Mouse (Mus musculus): ENCODE measurements around the gene Map4k4. TPM values are rescaled to one million over a fixed set of nuclear protein-coding genes. Genes with fewer than 3 reads are reported as not detected.

The Map4k4 gene
- total RNA-seq, 2 experiments from 2014 or later = 98.8 to 114 TPM

DNA sequence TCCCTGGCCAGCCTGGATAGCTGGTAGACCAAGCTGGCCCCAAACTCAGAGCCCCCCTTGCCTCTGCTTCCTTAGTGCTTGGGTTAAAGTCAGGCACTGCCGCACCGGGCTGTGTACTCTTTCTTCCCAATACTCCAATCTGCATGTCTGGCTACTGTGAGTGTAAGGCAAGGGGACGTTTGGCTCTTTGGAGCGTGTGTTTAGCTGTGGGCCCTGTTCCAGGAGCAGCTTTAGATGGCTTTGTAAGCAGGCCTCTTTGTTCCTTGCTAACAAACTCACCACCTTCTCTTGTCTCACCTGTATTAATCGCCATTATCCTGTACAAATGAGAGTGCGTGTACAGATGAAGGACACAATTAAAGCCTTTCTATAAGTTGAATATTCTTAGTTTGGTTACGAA lies 71.7 kb downstream of the Map4k4 start:
- no peak for TF ChIP-seq CTCF (IDR thresholded peaks at IDR 0.05)
- no peak for DNase-seq (ENCODE audit: extremely low spot score in 1 of 2, low spot score in 2 of 2)
- intact Hi-C loops (cut with DNase I) = no loop called here
- Histone ChIP-seq H3K27ac (no peak overlapping the region; the same call in 1 of the 2 replicates), H3K4me3 (no peak overlapping the region)

DNA sequence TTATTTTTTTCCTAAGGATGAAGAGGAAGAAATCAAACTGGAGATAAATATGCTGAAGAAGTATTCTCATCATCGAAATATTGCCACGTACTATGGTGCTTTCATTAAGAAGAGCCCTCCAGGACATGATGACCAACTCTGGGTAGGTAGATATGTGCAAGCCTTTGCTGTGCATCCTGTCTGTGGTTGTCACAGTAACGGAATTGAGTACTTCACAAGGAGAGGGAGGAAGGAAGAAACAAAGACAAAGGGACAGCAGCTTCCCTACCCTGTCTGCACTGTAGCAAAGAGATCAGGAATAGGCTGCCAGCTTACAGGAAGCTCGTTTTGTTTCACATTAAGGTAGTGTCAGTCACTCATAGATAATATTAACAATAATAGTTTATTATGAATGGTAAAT lies 73.2 kb downstream of the Map4k4 start:
- Histone ChIP-seq H3K27ac (no peak overlapping the region), H3K4me3 (no peak overlapping the region)
- TF ChIP-seq CTCF (IDR thresholded peaks at IDR 0.05) = no peak
- DNase-seq (ENCODE audit: extremely low spot score in 1 of 2, low spot score in 2 of 2) = no peak
- intact Hi-C loops (cut with DNase I) = no loop called here

DNA sequence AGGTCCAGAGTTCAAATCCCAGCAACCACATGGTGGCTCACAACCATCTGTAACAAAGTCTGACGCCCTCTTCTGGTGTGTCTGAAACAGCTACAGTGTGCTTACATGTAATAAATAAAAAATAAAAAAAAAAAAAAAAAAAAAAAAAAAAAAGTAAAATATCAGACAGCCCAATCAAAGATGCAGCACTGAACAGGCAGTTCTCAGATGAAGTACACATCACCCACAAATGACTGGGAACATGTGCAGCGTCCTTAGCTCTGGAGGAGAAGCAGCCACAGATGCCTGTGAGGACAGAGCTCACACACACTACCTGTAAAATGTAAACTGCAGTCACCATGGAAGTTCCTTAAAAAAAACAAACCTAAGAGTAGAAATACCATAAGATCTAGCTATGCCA lies 74.3 kb downstream of the Map4k4 start:
- no peak; the same call in 1 of the 2 replicates for TF ChIP-seq CTCF (IDR thresholded peaks at IDR 0.05)
- intact Hi-C loops (cut with DNase I) = loop anchor here (5.0 kb wide), 2 partner anchors 38 to 73 kb away; partner anchors contain the start of gene Map4k4
- H3K4me3 ChIP-seq = no peak overlapping the region
- no peak overlapping the region for H3K27ac ChIP-seq
- no peak for DNase-seq (ENCODE audit: extremely low spot score in 1 of 2, low spot score in 2 of 2)

DNA sequence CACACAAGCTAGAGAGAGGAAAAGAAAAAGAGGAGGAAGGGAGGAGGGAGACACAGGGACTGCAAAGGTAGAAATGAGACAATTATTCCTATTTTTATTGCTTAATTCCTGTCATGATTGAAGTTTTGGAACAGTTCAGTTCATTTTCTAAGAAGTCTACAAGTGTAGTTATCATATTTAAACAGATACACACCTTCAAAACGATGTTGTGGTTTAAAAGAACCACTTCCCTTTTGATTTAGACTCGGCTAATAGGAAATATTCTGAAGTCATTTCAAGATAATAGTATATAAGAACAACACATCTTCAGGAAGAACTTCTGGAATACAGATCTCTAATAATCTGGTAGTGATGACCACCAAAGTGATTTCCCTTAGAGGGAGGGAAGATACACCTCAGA lies 75.4 kb downstream of the Map4k4 start:
- Histone ChIP-seq H3K27ac (peak overlapping the region; percentile 47), H3K4me3 (no peak overlapping the region)
- no peak for DNase-seq (ENCODE audit: extremely low spot score in 1 of 2, low spot score in 2 of 2)
- TF ChIP-seq CTCF (IDR thresholded peaks at IDR 0.05) = no peak
- intact Hi-C loops (cut with DNase I) = loop anchor here (5.0 kb wide), 2 partner anchors 39 to 74 kb away; partner anchors contain the start of gene Map4k4

DNA sequence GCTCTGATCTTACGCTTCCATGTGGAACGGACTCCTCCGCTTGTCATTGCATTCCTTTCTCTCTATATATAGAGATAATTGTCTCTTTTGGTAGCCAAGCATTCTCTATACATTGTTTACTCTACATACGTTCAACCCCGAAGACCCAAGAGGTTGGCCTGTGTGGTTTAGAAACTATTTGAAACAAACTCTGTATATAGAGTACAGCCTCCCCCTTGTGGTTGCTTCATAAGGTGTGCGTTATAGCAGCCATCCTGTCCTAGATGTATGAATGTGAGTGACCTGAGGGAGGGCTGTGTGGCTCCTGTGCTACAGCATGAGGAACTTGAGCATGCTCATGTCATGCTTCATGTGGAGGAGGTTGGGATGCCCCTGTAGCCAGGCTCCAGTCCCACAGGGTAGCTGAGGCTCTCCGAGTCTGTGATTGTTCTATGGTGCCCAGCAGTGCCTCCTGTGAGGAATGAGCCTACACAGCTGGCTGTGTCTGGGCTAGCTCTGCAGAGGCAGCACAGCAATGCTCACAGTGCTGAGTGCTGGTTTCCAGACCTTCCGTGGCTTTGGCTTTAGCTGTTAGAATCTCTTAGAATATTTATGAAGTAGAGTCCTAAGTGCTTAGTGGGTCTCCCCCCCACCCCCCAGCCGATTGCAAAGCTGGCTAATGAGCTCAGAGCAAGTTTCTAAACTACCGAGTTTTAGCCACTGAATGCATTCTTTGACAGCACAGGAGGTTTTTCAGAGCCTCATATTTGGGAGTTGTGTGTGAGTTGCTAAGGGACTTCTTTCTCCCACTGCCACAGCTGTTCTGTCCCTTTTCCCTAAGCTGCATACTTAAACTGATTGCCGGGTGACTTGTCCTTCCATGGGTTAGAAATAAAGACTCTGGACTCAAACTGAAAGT lies 76.4 kb downstream of the Map4k4 start:
- Histone ChIP-seq H3K27ac (peak overlapping the region; percentile 47), H3K4me3 (no peak overlapping the region)
- intact Hi-C loops (cut with DNase I) = loop anchor here (5.0 kb wide), 2 partner anchors 40 to 75 kb away; partner anchors contain the start of gene Map4k4
- no peak for DNase-seq (ENCODE audit: extremely low spot score in 1 of 2, low spot score in 2 of 2)
- TF ChIP-seq CTCF (IDR thresholded peaks at IDR 0.05) = peak; percentile 39

GRCm38 (mm10) chr1:39978781-39979486 lies 78.2 kb downstream of the Map4k4 start:
- no peak for DNase-seq (ENCODE audit: extremely low spot score in 1 of 2, low spot score in 2 of 2)
- intact Hi-C loops (cut with DNase I) = loop anchor here (5.0 kb wide), 2 partner anchors 42 to 77 kb away; partner anchors contain the start of gene Map4k4
- Histone ChIP-seq H3K4me3 (no peak overlapping the region), H3K27ac (peak overlapping the region; percentile 32)
- no peak for TF ChIP-seq CTCF (IDR thresholded peaks at IDR 0.05)

DNA sequence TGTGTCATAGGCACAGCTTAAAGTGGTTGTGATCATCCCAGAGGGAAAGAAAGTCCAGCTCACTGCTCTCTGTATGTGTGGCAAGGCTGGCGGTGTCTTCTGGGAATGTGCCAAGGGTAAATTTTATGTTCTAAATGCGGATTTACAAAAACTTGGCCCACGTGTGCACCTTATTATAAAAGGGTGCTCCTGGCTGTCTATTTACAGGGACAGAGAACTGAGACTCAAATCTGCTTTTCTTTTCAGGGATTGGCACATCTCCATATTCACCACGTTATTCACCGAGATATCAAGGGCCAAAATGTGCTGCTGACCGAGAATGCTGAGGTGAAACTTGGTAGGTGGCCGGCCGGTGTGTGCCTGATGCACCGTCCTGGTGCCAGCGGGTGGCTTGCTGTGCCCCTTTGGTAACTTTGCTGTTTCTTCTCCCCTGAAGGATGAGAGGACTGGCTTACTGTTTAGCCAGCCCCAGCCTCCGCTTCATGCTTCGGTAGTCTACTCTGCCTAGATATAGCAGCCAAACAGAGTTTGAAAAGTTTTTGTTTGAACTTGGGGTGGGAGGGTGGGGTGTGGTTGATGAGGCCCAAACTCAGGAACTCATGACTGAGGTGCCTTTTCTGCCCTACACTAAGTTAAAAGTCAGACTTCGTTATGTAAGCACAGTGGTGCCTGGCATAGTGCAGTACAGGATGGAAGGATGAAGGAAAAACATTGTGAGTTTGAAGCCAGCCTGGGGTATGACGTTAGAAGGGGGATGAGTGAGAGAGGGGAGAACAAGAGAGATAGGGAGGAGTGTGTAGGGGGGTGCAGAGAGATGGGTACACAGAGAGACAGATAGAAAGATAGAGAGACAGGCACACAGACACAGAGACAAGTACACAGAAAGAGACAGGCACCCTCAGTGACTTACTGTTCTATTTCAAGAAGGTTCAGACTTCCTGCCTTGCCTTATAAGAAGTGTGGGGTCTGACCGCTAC lies 79.9 kb downstream of the Map4k4 start:
- DNase-seq (ENCODE audit: extremely low spot score in 1 of 2, low spot score in 2 of 2) = no peak
- TF ChIP-seq CTCF (IDR thresholded peaks at IDR 0.05) = no peak
- H3K4me3 ChIP-seq = no peak overlapping the region
- H3K27ac ChIP-seq = peak overlapping the region; percentile 45
- intact Hi-C loops (cut with DNase I) = loop anchor here (5.0 kb wide), 2 partner anchors 68 to 218 kb away; no protein-coding TSS in a partner anchor

- Histone ChIP-seq H3K4me3 (no peak overlapping the region), H3K27ac (no peak overlapping the region)
- intact Hi-C loops (cut with DNase I) = loop anchor here (2.0 to 5.0 kb wide), 3 partner anchors 70 to 295 kb away; no protein-coding TSS in a partner anchor
- no peak for TF ChIP-seq CTCF (IDR thresholded peaks at IDR 0.05)
- DNase-seq (ENCODE audit: extremely low spot score in 1 of 2, low spot score in 2 of 2) = no peak
Measured at GRCm38 (mm10) chr1:39981970-39982369, 81.3 kb downstream of the Map4k4 start.

DNA sequence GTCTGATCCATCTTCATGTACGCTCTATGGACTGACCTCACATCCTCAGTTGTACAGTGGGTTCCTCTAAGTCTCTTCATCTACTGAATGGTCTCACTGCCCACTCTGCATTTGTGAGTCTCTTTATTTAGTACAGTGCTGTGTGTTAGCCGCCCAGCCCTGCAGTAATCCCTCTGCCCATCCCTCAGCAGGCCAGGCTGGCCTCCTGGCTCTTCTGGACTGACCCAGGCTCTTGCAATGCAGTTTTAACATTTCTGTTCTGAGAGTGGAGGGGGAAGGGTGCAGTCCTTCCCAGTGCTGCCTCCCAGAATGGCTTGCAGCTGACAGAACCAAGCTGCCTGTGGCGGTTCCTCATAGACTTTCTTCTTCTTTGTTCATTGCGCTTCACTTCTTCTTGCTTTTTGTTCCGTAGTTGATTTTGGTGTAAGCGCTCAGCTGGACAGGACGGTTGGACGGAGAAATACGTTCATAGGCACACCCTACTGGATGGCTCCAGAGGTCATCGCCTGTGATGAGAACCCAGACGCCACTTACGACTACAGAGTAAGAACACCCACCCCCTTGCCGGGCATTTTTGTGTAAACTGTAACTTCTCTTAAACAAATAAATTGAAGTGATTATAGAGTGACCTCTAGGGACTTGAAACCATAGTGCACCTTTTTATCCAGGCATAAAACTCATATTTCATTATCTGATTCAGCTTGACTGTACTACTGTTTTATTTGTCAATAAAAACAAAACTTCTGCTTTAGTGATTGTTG lies 82.2 kb downstream of the Map4k4 start:
- TF ChIP-seq CTCF (IDR thresholded peaks at IDR 0.05) = peak; percentile 59
- intact Hi-C loops (cut with DNase I) = loop anchor here (2.0 to 5.0 kb wide), 3 partner anchors 71 to 296 kb away; no protein-coding TSS in a partner anchor
- H3K27ac ChIP-seq = no peak overlapping the region

GRCm38 (mm10) chr1:39984331-39984730 lies 83.6 kb downstream of the Map4k4 start:
- intact Hi-C loops (cut with DNase I) = loop anchor here (5.0 kb wide), 2 partner anchors 72 to 222 kb away; no protein-coding TSS in a partner anchor
- no peak for DNase-seq (ENCODE audit: extremely low spot score in 1 of 2, low spot score in 2 of 2)
- TF ChIP-seq CTCF (IDR thresholded peaks at IDR 0.05) = no peak
- H3K4me3 ChIP-seq = no peak overlapping the region
- no peak overlapping the region for H3K27ac ChIP-seq

More for the DNA sequence above, 82.2 kb downstream of the Map4k4 start:
- DNase-seq (ENCODE audit: extremely low spot score in 1 of 2, low spot score in 2 of 2) = no peak
- no peak overlapping the region for H3K4me3 ChIP-seq
